Mouse (Mus musculus): ENCODE measurements around the gene H2-Aa. TPM values are rescaled to one million over a fixed set of nuclear protein-coding genes. Genes with fewer than 3 reads are reported as not detected.

The H2-Aa gene
- polyA plus RNA-seq, 1 experiment from 2014 or later: 0.20 TPM

DNA sequence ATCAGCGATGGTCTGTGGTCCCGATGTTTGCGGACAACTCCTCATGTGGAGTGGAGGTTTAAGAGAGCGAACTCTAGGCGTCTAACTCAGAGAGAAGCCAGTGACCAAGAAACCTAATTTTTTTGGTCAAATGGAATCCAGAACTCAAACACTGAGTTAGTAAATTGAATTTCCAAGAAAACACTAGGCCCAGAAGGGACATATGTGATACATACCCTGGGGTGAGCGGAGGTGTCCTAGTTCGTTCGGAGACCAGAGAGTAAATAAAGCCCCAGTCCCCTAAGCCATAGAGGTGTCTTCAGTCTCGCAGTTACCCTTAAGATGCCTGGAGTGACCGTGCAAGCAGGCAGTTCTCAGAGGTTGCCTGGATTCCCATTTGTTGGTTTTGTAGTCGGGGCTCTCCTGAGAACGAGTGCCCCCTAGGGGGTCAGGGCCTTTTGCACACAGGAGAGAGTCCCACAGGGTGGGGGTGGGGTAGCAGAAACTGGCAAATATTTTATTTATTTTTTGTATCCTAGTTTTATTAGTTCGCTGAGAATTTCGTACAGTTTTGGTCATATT is 23.7 kb downstream of the H2-Aa start:
- WGBS: 5% methylated on average over 14 of the region's 14 CpGs
- no peak; the same call in 1 of the 2 replicates for ATAC-seq (ENCODE audit: insufficient number of reproducible peaks, low FRiP score)
- Histone ChIP-seq H3K36me3 (no peaks in the 10 kb centered on the region), H3K4me1 (replicated peaks) (peaks cover 14% of the 10 kb centered on the region), H3K9me3 (replicated peaks) (no peaks in the 10 kb centered on the region), H3K27ac (ENCODE audit: poor library complexity, severe bottlenecking) (no peak overlapping the region), H3K9ac (peak overlapping the region; percentile 77; the same call in 1 of the 2 replicates), H3K4me3 (peak overlapping the region; percentile 63), H3K4me2 (peak overlapping the region; percentile 99), H3K27me3 (replicated peaks) (peaks cover 43% of the 10 kb centered on the region)

DNA sequence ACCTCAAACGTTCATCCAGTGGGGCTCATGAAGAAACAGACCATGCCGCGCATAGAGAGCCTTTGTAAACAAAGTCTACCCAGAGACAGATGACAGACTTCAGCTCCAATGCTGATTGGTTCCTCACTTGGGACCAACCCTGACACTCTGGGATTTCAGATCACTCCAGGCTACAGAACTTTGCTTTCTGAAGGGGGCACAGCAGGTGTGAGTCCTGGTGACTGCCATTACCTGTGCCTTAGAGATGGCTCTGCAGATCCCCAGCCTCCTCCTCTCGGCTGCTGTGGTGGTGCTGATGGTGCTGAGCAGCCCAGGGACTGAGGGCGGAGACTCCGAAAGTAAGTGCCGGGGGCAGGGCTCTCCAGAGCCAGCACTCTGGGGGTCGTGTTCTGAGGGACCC is 24.6 kb downstream of the H2-Aa start:
- peak; percentile 80 for ATAC-seq (ENCODE audit: insufficient number of reproducible peaks, low FRiP score)
- H3K4me2 ChIP-seq: peak overlapping the region; percentile 99
- peak overlapping the region; percentile 63 for H3K4me3 ChIP-seq
- no peaks in the 10 kb centered on the region for H3K36me3 ChIP-seq
- no peak overlapping the region for H3K27ac ChIP-seq (ENCODE audit: poor library complexity, severe bottlenecking)
- under 1% methylated on average over 8 of the region's 8 CpGs for WGBS
- H3K9ac ChIP-seq: peak overlapping the region; percentile 46
- no peaks in the 10 kb centered on the region for H3K9me3 ChIP-seq (replicated peaks)
- peaks cover 49% of the 10 kb centered on the region for H3K27me3 ChIP-seq (replicated peaks)
- H3K4me1 ChIP-seq (replicated peaks): peaks cover 14% of the 10 kb centered on the region

- Histone ChIP-seq H3K9me3 (replicated peaks) (no peaks in the 10 kb centered on the region), H3K4me2 (no peak overlapping the region), H3K27ac (ENCODE audit: poor library complexity, severe bottlenecking) (no peak overlapping the region), H3K4me3 (no peak overlapping the region), H3K4me1 (replicated peaks) (peaks cover 14% of the 10 kb centered on the region), H3K36me3 (no peaks in the 10 kb centered on the region), H3K27me3 (replicated peaks) (peaks cover 42% of the 10 kb centered on the region), H3K9ac (no peak overlapping the region)
- peak; percentile 26; the same call in 1 of the 2 replicates for ATAC-seq (ENCODE audit: insufficient number of reproducible peaks, low FRiP score)
- WGBS: 25% methylated on average over 4 of the region's 4 CpGs
These were observed 26.1 kb downstream of the H2-Aa start for GRCm38 (mm10) chr17:34261502-34261901.

DNA sequence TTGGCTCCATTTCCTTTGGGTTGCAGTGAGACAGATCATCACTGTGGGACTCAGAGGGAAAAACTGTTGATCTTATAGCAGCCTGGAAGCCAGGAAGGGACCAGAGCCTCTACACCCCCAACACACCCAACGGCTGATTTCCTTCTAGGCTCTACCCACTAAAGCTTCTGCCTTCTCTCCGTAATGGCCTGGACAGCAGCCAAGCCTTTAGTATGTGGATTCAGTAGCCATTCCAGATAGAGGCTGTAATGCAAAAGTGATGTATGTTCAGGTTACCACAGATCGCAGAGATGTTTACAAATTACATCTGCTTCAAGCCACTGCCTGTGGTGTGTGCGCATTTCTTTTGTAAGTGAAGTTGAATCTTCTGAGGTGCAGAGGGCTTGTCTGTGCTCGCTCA is 27.1 kb downstream of the H2-Aa start:
- H3K9me3 ChIP-seq (replicated peaks): no peaks in the 10 kb centered on the region
- no peak for ATAC-seq (ENCODE audit: insufficient number of reproducible peaks, low FRiP score)
- no peak overlapping the region for H3K4me3 ChIP-seq
- WGBS: 71% methylated on average over 5 of the region's 5 CpGs
- H3K27me3 ChIP-seq (replicated peaks): peaks cover 43% of the 10 kb centered on the region
- no peak overlapping the region for H3K4me2 ChIP-seq
- peaks cover 14% of the 10 kb centered on the region for H3K4me1 ChIP-seq (replicated peaks)
- no peaks in the 10 kb centered on the region for H3K36me3 ChIP-seq
- no peak overlapping the region for H3K27ac ChIP-seq (ENCODE audit: poor library complexity, severe bottlenecking)
- no peak overlapping the region for H3K9ac ChIP-seq

GRCm38 (mm10) chr17:34257594-34258375 is 29.8 kb downstream of the H2-Aa start, which contains the start of gene H2-Ab1:
Gene H2-Ab1 (plus strand): TSS chr17:34257689.
- H3K4me3 ChIP-seq: no peak within 1 kb of the TSS
- peaks cover 35% of the 10 kb centered on the region for H3K27me3 ChIP-seq (replicated peaks)
- no peak within 1 kb of the TSS for H3K4me2 ChIP-seq
- no peaks in the 10 kb centered on the region for H3K9me3 ChIP-seq (replicated peaks)
- no peaks in the 10 kb centered on the region for H3K4me1 ChIP-seq (replicated peaks)
- ATAC-seq (ENCODE audit: insufficient number of reproducible peaks, low FRiP score): no peak
- H3K36me3 ChIP-seq: no peaks in the 10 kb centered on the region
- H3K9ac ChIP-seq: no peak within 1 kb of the TSS
- WGBS: 67% methylated on average over 11 of the region's 11 CpGs
- H3K27ac ChIP-seq (ENCODE audit: poor library complexity, severe bottlenecking): no peak within 1 kb of the TSS

- H3K4me1 ChIP-seq (replicated peaks): no peaks in the 10 kb centered on the region
- no peak overlapping the region for H3K4me3 ChIP-seq
- no peaks in the 10 kb centered on the region for H3K9me3 ChIP-seq (replicated peaks)
- H3K4me2 ChIP-seq: no peak overlapping the region
- 65% methylated on average over 5 of the region's 5 CpGs for WGBS
- H3K27me3 ChIP-seq (replicated peaks): peaks cover 24% of the 10 kb centered on the region
- no peaks in the 10 kb centered on the region for H3K36me3 ChIP-seq
- ATAC-seq (ENCODE audit: insufficient number of reproducible peaks, low FRiP score): no peak
- no peak overlapping the region for H3K9ac ChIP-seq
- H3K27ac ChIP-seq (ENCODE audit: poor library complexity, severe bottlenecking): no peak overlapping the region
These were observed 31.1 kb downstream of the H2-Aa start for GRCm38 (mm10) chr17:34256501-34256900.

GRCm38 (mm10) chr17:34251666-34252065 is 36.0 kb downstream of the H2-Aa start:
- no peaks in the 10 kb centered on the region for H3K36me3 ChIP-seq
- H3K9me3 ChIP-seq (replicated peaks): no peaks in the 10 kb centered on the region
- no peak for ATAC-seq (ENCODE audit: insufficient number of reproducible peaks, low FRiP score)
- WGBS: 66% methylated on average over 4 of the region's 4 CpGs
- H3K4me3 ChIP-seq: no peak overlapping the region
- no peak overlapping the region for H3K27ac ChIP-seq (ENCODE audit: poor library complexity, severe bottlenecking)
- H3K9ac ChIP-seq: no peak overlapping the region
- H3K4me2 ChIP-seq: no peak overlapping the region
- no peaks in the 10 kb centered on the region for H3K4me1 ChIP-seq (replicated peaks)
- peaks cover 19% of the 10 kb centered on the region for H3K27me3 ChIP-seq (replicated peaks)

DNA sequence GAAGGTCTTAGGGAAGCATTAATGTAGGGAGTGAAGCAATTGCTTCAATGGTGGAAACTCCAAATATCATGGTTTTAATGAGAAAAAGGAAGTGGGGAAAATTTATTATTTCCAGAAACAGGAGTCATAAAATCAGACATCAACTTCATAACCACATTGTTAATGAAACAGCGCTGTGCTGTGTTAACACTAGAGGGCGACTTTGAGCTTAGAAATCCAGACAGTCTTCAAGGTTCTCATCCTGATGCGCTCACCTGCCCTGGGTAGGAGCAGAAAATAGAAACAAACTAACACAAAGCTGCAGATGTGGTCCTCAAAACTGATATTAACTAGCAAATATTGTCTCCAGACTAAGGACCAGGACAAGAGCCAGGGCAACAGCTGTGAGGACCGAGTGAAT is 37.7 kb downstream of the H2-Aa start:
- Histone ChIP-seq H3K4me1 (replicated peaks) (no peaks in the 10 kb centered on the region), H3K4me2 (no peak overlapping the region), H3K9me3 (replicated peaks) (no peaks in the 10 kb centered on the region), H3K4me3 (no peak overlapping the region), H3K9ac (no peak overlapping the region), H3K36me3 (no peaks in the 10 kb centered on the region), H3K27me3 (replicated peaks) (peaks cover 16% of the 10 kb centered on the region), H3K27ac (ENCODE audit: poor library complexity, severe bottlenecking) (no peak overlapping the region)
- 23% methylated on average over 4 of the region's 4 CpGs for WGBS
- ATAC-seq (ENCODE audit: insufficient number of reproducible peaks, low FRiP score): no peak

DNA sequence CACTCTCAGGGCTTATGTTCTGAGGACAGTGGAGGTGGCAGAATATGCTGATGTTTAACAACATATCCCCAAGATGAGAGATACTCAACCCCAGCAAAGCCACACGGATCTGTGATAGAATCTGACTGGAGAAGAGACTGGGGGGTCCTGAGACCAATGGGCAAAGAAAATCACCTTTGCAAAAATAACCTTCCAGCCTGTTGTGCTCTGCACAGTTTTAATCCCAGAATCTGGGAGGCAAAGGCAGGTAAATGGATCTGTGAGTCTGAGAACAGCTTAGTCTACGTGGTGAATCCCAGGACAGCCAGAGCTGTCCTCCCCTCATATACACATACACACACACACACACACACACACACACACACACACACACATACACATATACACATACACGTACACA is 38.3 kb downstream of the H2-Aa start:
- Histone ChIP-seq H3K9ac (no peak overlapping the region), H3K27me3 (replicated peaks) (peaks cover 16% of the 10 kb centered on the region), H3K4me3 (no peak overlapping the region), H3K4me2 (no peak overlapping the region), H3K4me1 (replicated peaks) (no peaks in the 10 kb centered on the region), H3K27ac (ENCODE audit: poor library complexity, severe bottlenecking) (no peak overlapping the region), H3K36me3 (no peaks in the 10 kb centered on the region), H3K9me3 (replicated peaks) (no peaks in the 10 kb centered on the region)
- no peak for ATAC-seq (ENCODE audit: insufficient number of reproducible peaks, low FRiP score)
- 37% methylated on average over 3 of the region's 3 CpGs for WGBS

GRCm38 (mm10) chr17:34248764-34249163 is 38.9 kb downstream of the H2-Aa start:
- WGBS: 53% methylated on average over 2 of the region's 2 CpGs
- no peak overlapping the region for H3K4me3 ChIP-seq
- no peak for ATAC-seq (ENCODE audit: insufficient number of reproducible peaks, low FRiP score)
- H3K27ac ChIP-seq (ENCODE audit: poor library complexity, severe bottlenecking): no peak overlapping the region
- no peaks in the 10 kb centered on the region for H3K4me1 ChIP-seq (replicated peaks)
- H3K9ac ChIP-seq: no peak overlapping the region
- H3K4me2 ChIP-seq: no peak overlapping the region
- H3K9me3 ChIP-seq (replicated peaks): no peaks in the 10 kb centered on the region
- peaks cover 16% of the 10 kb centered on the region for H3K27me3 ChIP-seq (replicated peaks)
- no peaks in the 10 kb centered on the region for H3K36me3 ChIP-seq

DNA sequence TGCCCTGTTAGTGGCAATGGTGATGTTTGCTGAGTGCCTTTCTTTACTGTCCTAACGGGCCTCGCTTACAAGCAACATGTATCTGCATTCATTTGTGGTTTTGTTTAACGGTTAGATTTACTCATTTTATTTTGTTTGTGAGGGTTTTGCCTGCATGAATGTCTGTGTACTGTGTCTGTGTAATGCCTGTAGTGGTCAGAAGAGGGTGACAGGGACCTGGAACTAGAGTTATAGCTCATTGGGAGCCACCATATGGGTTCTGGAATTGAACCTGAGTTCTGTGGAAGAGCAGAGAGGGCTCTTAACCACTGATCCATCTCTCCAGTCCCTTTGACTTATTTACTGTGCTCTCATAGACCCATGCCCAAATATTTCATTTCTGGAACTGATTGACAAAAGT is 40.6 kb downstream of the H2-Aa start:
- peaks cover 16% of the 10 kb centered on the region for H3K27me3 ChIP-seq (replicated peaks)
- no peak overlapping the region for H3K4me2 ChIP-seq
- no peak overlapping the region for H3K27ac ChIP-seq (ENCODE audit: poor library complexity, severe bottlenecking)
- peaks cover 2% of the 10 kb centered on the region; the same call in 1 of the 2 replicates for H3K9me3 ChIP-seq (replicated peaks)
- WGBS: 71% methylated on average over 3 of the region's 3 CpGs
- H3K4me3 ChIP-seq: no peak overlapping the region
- no peaks in the 10 kb centered on the region for H3K4me1 ChIP-seq (replicated peaks)
- no peaks in the 10 kb centered on the region for H3K36me3 ChIP-seq
- ATAC-seq (ENCODE audit: insufficient number of reproducible peaks, low FRiP score): no peak
- no peak overlapping the region for H3K9ac ChIP-seq
